Mouse (Mus musculus) stomach, embryonic 14.5 days (tissue): ENCODE measurements around the gene Kmt5b. TPM values are rescaled to one million over a fixed set of nuclear protein-coding genes. Genes with fewer than 3 reads are reported as not detected.

Source experiments
- ATAC-seq: fragments of 200-750 bp; cut with Nextera tagmentation; 2 replicates; pipeline ENCODE4 v1.8.0; 2017; ENCODE audit warnings: low read depth, moderate TSS enrichment; ENCODE audit not compliant: insufficient number of reproducible peaks, insufficient read depth, low FRiP score
- H3K27ac ChIP-seq: fragments of 300-500 bp; sonication (generic); 2 replicates; pipeline ENCODE4 v1.5.1; 2014; ENCODE audit warnings: mild to moderate bottlenecking, low read length, moderate library complexity, mixed read lengths
- H3K27me3 ChIP-seq: fragments of 300-500 bp; sonication (generic); 2 replicates; pipeline ENCODE4 v1.6.1; 2014; ENCODE audit warnings: low read length, control low read depth, mixed read lengths; ENCODE audit not compliant: control insufficient read depth, insufficient read depth
- H3K36me3 ChIP-seq: fragments of 300-500 bp; sonication (generic); 2 replicates; pipeline ENCODE4 v1.6.1; 2014; ENCODE audit warnings: mild to moderate bottlenecking, control low read depth, low read length, moderate library complexity, mixed read lengths; ENCODE audit not compliant: control insufficient read depth, insufficient read depth
- H3K4me1 ChIP-seq: fragments of 300-500 bp; sonication (generic); 2 replicates; pipeline ENCODE4 v1.6.1; 2014; ENCODE audit warnings: low read length, control low read depth, mixed read lengths; ENCODE audit not compliant: control insufficient read depth, insufficient read depth
- H3K4me2 ChIP-seq: fragments of 300-500 bp; sonication (generic); replicated peaks from 2 replicates; pipeline ENCODE4 v1.6.1; 2014; ENCODE audit warnings: low read depth, low read length, control low read depth
- H3K4me3 ChIP-seq: fragments of 300-500 bp; sonication (generic); 2 replicates; pipeline ENCODE4 v1.5.1; 2014; ENCODE audit warnings: low read depth, low read length, control low read depth
- H3K9ac ChIP-seq: fragments of 300-500 bp; sonication (generic); replicated peaks from 2 replicates; pipeline ENCODE4 v1.6.1; 2014; ENCODE audit warnings: low read depth, mild to moderate bottlenecking, control low read depth, low read length, moderate library complexity, mixed read lengths
- H3K9me3 ChIP-seq: fragments of 300-500 bp; sonication (generic); 2 replicates; pipeline ENCODE4 v1.6.1; 2016; ENCODE audit warnings: low read depth, low read length, control low read depth; ENCODE audit not compliant: control insufficient read depth
- WGBS: fragments of 180-500 bp; shearing (Covaris S2); extraction: QIAGEN DNeasy Blood & Tissue Kit; methylation state at CpG from one replicate; pipeline ENCODE4 v1.1.7; 2014; 5-methylcytosine and 5-hydroxymethylcytosine counted together
- polyA plus RNA-seq: library from polyadenylated mRNA; unstranded; fragments of >200 nt; fragmentation: Nextera tagmentation; extraction: Ambion mirVana; gene quantifications from 2 replicates; pipeline ENCODE4 v1.2.1, GENCODE M21; 2014

Kmt5b gene
- polyA plus RNA-seq, 1 experiment from 2014 or later = 41.5 TPM

DNA sequence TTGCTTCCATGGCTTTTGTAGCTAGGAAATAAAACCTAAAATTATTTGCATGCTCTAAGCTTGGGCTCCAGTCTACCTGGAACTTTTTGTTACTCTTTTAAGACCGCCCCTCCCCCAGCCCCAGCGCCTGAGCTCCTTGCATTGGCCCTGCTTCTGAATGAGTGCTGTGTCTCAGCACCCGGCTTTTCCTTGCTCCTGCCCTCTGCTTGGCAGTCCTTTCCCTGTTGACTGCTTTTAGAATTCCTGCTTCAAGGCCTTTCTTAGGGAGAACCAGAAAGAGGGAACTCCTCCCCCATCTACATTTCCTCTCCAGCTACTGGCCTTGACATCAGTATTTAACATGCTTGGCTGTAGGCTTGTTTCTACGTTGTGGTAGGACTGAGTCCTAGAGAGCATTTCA lies 88.4 kb downstream of the Kmt5b start:
- no peaks in the 10 kb centered on the region for H3K36me3 ChIP-seq
- ATAC-seq = no peak
- H3K4me1 ChIP-seq = peaks cover 16% of the 10 kb centered on the region; the same call in 1 of the 2 replicates
- WGBS = 14% methylated on average over 4 of the region's 4 CpGs
- H3K27me3 ChIP-seq = no peaks in the 10 kb centered on the region
- H3K4me2 ChIP-seq = no peak overlapping the region
- H3K27ac ChIP-seq = no peak overlapping the region
- H3K9me3 ChIP-seq = no peaks in the 10 kb centered on the region
- no peak overlapping the region for H3K4me3 ChIP-seq
- H3K9ac ChIP-seq = no peak overlapping the region

DNA sequence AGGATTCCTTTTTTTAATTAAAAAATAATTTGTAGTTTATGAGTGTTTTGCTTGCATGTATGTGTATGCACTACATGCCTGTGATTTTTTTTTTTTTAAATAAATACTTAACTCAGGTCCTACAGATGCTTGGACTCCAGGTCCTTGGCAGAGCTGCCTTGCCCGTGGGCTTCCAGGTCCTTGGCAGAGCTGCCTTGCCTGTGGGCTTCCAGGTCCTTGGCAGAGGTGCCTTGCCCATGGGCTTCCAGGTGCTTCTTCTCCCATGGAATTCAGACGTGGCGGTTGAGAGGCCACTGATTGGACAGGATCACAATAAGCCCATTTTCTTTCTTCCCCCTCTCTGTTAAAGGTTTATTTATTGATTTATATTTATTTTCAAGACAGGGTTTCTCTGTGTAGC lies 90.0 kb downstream of the Kmt5b start:
- 76% methylated on average over 3 of the region's 3 CpGs for WGBS
- Histone ChIP-seq H3K4me2 (no peak overlapping the region), H3K9me3 (no peaks in the 10 kb centered on the region), H3K4me3 (no peak overlapping the region), H3K36me3 (no peaks in the 10 kb centered on the region), H3K27me3 (no peaks in the 10 kb centered on the region), H3K27ac (no peak overlapping the region), H3K9ac (no peak overlapping the region), H3K4me1 (0 out of 2 replicates have a peak, but pooled peaks cover 11% of the 10 kb centered on the region)
- no peak for ATAC-seq

DNA sequence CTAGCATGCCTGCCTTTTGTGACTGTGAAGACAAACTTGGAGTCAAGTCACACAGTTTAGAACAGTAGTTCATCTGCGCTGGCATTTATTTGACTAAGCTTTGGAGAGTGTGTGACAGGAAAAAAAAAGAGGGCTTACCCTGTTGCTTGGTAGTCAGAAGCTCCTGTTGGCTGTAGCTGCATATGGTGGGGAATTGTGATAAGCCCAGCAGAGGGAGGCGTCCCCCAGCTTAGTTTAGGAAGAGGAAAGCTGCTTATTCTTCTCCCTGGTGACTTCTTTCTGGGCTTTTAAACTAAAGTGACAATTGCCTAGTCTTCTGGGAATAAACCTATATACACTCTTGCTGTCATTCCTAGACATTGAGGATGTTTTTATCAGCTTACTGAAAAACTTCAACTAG lies 95.5 kb downstream of the Kmt5b start:
- Histone ChIP-seq H3K4me1 (no peaks in the 10 kb centered on the region), H3K9me3 (no peaks in the 10 kb centered on the region), H3K27me3 (no peaks in the 10 kb centered on the region), H3K4me2 (no peak overlapping the region), H3K27ac (no peak overlapping the region), H3K9ac (no peak overlapping the region), H3K36me3 (peaks cover 7% of the 10 kb centered on the region; the same call in 1 of the 2 replicates), H3K4me3 (no peak overlapping the region)
- ATAC-seq = no peak
- 64% methylated on average over 2 of the region's 2 CpGs for WGBS

DNA sequence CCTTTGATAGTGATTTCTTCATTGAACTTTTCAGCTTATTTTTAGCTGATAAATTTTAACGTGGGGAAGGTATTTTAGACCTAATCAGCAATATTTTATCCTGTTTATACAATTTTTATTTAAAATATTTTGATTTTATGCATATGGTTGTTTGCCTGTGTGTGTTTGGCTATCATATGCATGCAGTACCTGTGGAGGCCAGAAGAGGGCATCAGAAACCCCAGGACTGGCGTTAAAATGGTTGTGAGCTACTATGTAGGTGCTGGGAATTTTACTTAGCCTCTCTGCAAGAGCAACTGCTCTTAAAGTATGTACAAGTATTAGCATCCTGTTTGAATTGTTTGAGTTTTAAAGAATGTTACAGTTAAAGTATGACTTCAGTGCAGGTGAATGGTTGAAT lies 97.7 kb downstream of the Kmt5b start:
- Histone ChIP-seq H3K4me2 (no peak overlapping the region), H3K4me3 (no peak overlapping the region), H3K27me3 (no peaks in the 10 kb centered on the region), H3K27ac (no peak overlapping the region), H3K4me1 (0 out of 2 replicates have a peak, but pooled peaks cover 3% of the 10 kb centered on the region), H3K9ac (no peak overlapping the region), H3K36me3 (peaks cover 7% of the 10 kb centered on the region; the same call in 1 of the 2 replicates), H3K9me3 (no peaks in the 10 kb centered on the region)
- 81% methylated on average over 2 of the region's 2 CpGs for WGBS
- no peak for ATAC-seq

Other genes with a start within 250 kb of the Kmt5b start
- gene Ppp6r3, start 191.7 kb upstream of the Kmt5b start, polyA plus RNA-seq = 68.7 and 70.3 TPM in 2 replicates
- gene Lrp5, start 80.9 kb upstream of the Kmt5b start, polyA plus RNA-seq = 10.3 and 11.3 TPM in 2 replicates
- 37.4 and 44.3 TPM in 2 replicates for gene 1810055G02Rik, start 59.1 kb upstream of the Kmt5b start, polyA plus RNA-seq
- gene Chka, start 84.4 kb downstream of the Kmt5b start, polyA plus RNA-seq = 59.8 and 60.8 TPM in 2 replicates
- 28.4 and 30.9 TPM in 2 replicates for gene Tcirg1, start 139.7 kb downstream of the Kmt5b start, polyA plus RNA-seq
- 320 and 361 TPM in 2 replicates for gene Ndufs8, start 145.4 kb downstream of the Kmt5b start, polyA plus RNA-seq
- gene Aldh3b1, start 162.4 kb downstream of the Kmt5b start, polyA plus RNA-seq = 1.2 and 2.4 TPM in 2 replicates
- gene Unc93b1, start 167.8 kb downstream of the Kmt5b start, polyA plus RNA-seq = 13.1 and 15.4 TPM in 2 replicates
- gene Aldh3b3, start 191.2 kb downstream of the Kmt5b start, polyA plus RNA-seq = 0.09 TPM in 1 of 2 replicates, not detected in the other
- 11.7 and 14.4 TPM in 2 replicates for gene Aldh3b2, start 204.9 kb downstream of the Kmt5b start, polyA plus RNA-seq
- gene Acy3, start 219.1 kb downstream of the Kmt5b start, polyA plus RNA-seq = 7.8 and 8.8 TPM in 2 replicates
- gene Tbx10, start 225.3 kb downstream of the Kmt5b start, polyA plus RNA-seq = not detected in 2 replicates
- gene Nudt8, start 233.2 kb downstream of the Kmt5b start, polyA plus RNA-seq = 30.9 and 42.2 TPM in 2 replicates
- gene Gm49405, start 233.2 kb downstream of the Kmt5b start, polyA plus RNA-seq = 3.3 TPM in 2 replicates
- 4.5 TPM in 2 replicates for gene Doc2g, start 235.9 kb downstream of the Kmt5b start, polyA plus RNA-seq
- gene Ndufv1, start 245.4 kb downstream of the Kmt5b start, polyA plus RNA-seq = 195 and 205 TPM in 2 replicates